Mouse (Mus musculus) Muller cell, postnatal 12 days (primary cell): ENCODE measurements around the gene Inhbc.

ENCODE experiments used
- DNase-seq: peaks from one replicate; pipeline ENCODE4 v3.0.0-alpha.2; 2015; ENCODE audit errors: inconsistent ontology term

Inhbc gene

GRCm38 (mm10) chr10:127369834-127370820 is at the start of gene Inhbc:
Gene Inhbc (minus strand): TSS chr10:127370431.
- no peak for DNase-seq

DNA sequence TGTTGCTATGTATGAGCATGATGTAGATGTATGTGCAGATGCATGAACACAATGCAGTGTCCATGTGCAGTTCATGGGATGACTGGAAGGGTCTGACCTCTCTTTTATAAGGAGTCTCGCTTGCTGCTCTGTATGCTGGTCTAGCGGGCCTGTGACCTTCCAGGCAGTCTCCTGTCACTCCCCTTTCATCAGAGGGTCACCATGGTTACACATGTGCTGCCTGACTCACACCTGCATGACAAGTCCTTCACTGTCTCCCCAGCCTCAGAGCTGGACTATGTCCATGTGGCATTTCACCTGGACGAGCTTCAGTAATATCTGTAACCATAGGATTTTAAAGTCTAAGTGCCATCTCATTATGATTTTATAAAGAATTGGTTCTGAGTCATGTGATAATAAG is 43.9 kb upstream of the Inhbc start:
- no peak for DNase-seq

GRCm38 (mm10) chr10:127413585-127413984 is 43.4 kb upstream of the Inhbc start:
- no peak for DNase-seq

GRCm38 (mm10) chr10:127412776-127413175 is 42.5 kb upstream of the Inhbc start:
- no peak for DNase-seq

DNA sequence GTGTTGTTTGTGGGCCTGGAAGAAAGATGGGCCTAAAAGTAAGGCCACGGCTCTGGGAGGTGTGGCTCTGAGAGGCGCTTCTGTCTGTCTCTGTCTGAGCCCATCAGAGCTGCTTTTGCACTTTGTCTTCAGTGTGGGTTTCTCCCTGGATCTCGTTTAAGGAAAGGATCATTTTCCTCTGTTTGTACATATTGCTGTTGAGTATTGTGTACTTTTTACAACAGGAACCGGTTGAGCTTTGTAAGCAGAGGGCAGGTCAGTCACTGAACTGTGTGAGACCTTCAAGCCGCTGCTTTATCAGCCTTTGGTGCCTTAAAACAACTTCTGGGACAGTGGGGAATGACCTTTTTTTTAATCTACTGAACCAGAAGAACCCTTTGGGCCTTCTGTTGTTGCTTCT is 41.9 kb upstream of the Inhbc start:
- no peak for DNase-seq

DNA sequence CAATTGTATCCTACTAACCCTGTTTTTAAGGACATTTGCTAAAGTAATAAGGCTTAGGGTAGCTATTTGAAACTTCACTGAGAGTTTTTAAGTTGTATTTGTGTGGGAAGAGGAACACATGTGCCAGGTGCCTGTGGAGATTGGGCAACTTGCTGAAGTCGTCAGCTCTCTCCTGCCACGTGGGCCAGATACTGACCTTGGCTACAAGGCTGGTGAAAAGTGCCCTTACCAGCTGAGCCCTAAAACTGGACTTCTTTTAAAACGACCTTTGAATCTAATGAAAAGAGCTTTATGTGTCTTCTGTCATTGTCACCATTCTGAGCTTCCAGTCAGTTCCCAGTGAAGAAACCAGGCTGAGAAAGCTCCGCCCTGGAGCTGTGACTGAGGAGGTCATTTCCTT is 37.2 kb upstream of the Inhbc start:
- DNase-seq, result no peak

GRCm38 (mm10) chr10:127404701-127405100 is 34.5 kb upstream of the Inhbc start:
- no peak for DNase-seq

- DNase-seq, result no peak
Observed at GRCm38 (mm10) chr10:127391774-127392173, 21.5 kb upstream of the Inhbc start.

DNA sequence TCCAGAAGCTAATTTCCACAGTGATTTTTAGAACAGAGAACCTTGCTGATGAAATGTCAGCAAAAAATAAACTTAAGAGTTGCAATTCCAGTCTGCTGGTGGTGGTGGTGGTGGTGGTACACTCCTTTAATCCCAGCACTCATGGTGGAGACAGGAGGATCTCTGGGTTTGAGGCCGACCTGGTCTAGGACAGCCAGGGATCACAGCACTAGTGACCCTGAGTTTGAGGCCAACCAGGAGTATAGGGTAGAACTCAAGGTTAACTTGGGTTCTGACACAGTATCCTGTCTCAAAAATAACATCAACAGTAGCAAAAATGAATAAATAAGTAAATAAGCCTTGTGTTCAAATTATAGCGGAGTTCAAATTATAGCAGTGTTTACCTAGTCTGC is 11.5 kb upstream of the Inhbc start:
- DNase-seq, result no peak

DNA sequence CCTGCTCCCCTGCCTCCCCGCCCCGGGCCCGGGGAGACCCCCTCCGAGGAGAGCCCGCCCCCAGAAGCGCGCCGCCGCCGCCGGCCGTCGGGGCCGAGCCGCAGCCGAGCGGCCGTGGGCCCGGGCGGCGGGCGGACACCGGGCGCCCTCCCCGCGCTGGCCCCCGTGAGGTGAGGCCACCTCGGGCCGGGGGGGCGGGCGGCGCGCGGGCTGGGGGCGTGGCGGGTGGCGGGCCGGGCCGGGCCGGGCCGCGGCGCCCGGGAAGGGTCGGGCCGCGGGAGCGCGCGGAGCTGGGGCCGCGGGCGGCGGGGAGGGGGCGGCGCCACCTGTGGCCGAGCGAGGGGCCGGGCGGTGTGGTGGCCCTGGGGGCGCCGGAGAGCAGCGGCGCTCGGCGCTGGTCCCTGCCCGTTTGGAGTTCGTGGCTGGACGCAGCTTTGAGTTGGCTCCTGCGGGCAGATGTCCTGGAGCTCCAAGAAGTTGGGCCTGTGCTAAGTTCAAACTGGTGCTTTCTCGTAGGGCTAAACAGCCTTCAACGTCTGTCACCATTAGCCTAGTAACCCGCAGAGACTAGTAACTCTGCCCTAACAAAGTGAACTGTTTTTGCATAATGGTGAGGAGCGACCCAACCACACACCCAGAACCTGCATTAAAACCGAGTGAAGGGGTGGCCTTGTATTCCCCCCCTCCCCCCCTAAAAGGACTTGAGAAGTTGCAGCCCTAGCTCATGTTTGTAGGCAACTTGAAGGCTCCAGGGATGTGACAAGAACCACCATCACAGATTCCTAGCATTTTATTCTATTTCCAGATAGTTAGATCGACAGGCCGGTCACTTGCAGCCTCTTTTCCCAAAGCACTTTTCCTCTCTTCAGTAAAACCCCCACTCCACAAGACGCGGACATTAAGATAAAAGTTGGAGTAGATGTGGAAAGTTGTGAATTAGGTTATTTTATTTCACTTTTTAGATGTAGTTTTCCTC is 10.8 kb upstream of the Inhbc start:
- DNase-seq, result peak; percentile 85

GRCm38 (mm10) chr10:127380251-127380691 is 10.0 kb upstream of the Inhbc start, which contains the start of gene R3hdm2:
Gene R3hdm2 (plus strand): TSS chr10:127380327.
- DNase-seq, result peak; percentile 97

GRCm38 (mm10) chr10:127379654-127380053 is 9.4 kb upstream of the Inhbc start:
- DNase-seq, result no peak

DNA sequence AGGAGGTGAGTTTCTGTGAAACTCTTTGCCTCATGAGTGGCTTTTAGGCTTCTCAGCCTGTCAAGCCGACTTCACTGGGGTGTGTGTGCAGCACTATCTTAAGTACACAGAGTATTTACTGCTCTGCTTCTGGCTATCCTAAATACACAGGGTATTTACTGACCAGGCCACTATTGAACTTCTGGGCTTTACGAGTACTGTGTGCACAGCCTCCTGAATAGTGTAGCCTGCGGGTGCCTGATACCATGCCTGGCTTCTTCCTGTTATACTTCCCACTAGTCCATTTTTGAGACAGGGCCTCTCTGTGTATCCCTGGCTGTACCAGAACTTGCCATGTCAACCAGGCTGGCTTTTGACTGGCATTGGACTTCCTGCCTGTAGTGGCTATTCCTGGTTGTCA is 7.5 kb upstream of the Inhbc start:
- DNase-seq, result no peak

- DNase-seq, result no peak
Observed at GRCm38 (mm10) chr10:127371023-127371422, 792 bp upstream of the Inhbc start.

- DNase-seq, result no peak
Observed at GRCm38 (mm10) chr10:127368273-127368672, 2.0 kb downstream of the Inhbc start.

GRCm38 (mm10) chr10:127367116-127367515 is 3.1 kb downstream of the Inhbc start:
- no peak for DNase-seq

GRCm38 (mm10) chr10:127360714-127361113 is 9.5 kb downstream of the Inhbc start:
- DNase-seq, result no peak

DNA sequence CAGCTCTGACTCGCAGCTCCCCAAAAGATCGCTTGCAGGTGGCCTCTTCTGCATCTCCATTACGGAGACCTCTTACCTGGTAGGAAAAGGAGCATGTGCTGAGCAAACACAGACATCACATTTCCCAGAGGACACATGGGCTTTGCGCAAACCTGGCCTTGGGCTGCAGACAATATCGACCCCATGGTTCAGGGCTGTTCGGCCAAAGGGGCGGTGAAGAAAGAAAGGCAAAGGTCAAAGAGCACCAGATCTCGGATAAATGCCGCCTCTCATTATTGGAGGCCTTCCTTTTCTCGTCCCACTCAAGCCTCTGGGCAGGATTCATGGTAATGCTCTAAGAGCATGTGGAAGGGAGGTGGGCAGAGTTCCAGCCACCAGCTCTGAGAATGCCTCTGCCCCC is 14.9 kb downstream of the Inhbc start:
- no peak for DNase-seq

DNA sequence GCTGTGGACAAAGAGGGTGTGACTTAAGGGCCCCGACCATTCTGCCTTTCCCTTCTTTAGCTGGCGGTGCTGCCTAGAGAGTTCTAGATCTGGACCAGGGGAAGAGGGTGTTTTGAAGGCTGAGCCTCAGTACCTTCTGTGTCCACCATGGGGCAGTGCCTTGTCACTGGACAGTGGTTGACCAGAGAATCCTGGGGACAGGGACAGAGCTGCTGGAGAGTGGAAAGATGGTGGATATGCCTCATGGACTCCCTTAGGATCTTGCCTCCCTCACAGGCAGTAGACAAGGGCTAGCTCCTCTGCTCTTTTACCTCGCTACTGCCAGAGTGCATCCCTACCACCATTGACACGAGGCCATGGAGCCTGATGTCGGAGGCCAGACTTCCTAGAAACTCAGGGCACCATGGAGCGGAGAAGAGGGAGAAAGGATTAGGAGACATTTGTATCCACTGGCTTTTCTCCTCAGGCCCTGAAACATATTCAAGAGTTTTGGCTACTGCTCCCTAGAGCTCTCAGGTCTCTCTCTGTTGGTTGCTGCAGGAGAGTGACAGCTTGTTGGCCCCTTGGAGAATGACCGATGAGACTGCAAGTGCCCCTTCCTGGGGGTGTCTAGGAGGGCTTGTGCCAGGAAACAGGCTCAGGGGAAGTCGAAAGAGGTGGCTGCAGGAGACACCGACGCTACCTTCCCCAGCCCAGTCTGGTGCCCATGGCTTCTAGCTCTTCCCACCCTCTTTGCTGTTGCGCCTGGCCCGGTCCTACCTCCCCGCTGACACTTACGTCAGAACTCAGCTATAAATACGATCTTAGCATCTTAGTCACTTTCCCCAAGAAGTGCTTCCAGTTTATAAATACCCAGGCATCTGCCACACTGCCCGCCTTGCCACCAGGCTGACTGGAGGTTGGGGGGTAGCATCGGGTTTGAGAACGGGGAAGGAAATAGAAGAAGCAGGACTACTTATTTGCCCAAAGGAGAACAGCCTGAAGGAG is 16.0 kb downstream of the Inhbc start, which contains the start of gene Inhbe:
Gene Inhbe (minus strand): TSS at position 503 of the 987 bp plus-strand sequence.
- no peak for DNase-seq

DNA sequence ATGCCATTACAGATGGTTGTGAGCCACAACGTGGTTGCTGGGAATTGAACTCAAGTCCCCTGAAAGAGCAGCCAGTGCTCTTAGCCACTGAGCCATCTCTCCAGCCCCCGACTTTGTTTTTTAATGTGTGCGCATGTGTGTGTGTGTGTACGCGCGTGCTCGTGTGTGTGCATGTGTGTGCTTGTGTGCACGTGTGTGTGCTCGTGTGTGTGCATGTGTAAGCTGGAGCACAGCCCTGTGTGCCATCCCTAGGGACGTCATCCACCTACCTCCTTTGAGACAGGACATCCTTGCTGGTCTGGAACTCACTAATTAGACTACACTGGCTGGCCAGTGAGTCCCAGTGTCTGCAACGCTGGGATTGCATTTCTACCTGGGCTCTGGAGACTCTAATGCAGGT is 17.5 kb downstream of the Inhbc start:
- DNase-seq, result no peak

DNA sequence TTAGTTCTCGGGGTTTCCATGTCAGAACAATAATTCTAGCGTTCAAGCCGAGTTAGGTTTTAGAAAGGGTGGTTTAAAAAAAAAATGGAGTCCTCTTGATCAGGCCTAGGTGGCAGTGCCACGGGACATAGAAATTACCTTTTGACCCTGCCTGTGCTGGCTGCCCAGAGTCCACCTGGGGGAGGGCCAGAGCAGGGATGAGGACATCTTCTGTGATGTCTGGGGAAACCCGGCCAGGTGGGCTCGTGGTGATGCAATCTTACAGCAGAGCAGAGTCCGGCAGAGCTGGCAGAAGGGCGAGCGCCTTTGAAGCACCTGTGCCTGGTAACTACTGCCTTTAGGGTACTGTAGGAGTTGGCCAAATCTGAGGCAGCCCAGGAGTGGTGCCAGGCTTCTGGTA is 18.0 kb downstream of the Inhbc start:
- no peak for DNase-seq
